Mouse (Mus musculus): ENCODE measurements around the gene Gm10128. TPM values are rescaled to one million over a fixed set of nuclear protein-coding genes. Genes with fewer than 3 reads are reported as not detected.
"Not testable (repeated sequence)": the region's sequence is repeated elsewhere in the genome, so short reads cannot be mapped to it uniquely, and the experiment has no call there.

The Gm10128 gene
- total RNA-seq (2021) (not detected), polyA plus RNA-seq (2012; rRNA removed) (not detected in 2 replicates)
- long read RNA-seq, result 0 reads

- H3K4me3 ChIP-seq; H3K36me3 ChIP-seq (ENCODE audit: control insufficient read depth, insufficient read depth, low read length): not testable (repeated sequence)
- no CpG with 5 or more reads among the region's 2 CpGs for WGBS
These were observed at the start of gene Gm10128 for GRCm38 (mm10) chr14:7643872-7644271. Gm10128 (minus strand) TSS chr14:7643972.

GRCm38 (mm10) chr14:7681170-7681569 is 37.4 kb upstream of the Gm10128 start:
- intact Hi-C loops (cut with DNase I); H3K79me2 ChIP-seq (replicated peaks; ENCODE audit: control insufficient read depth, insufficient read depth, low read length); H3K27ac ChIP-seq; DNase-seq; H3K36me3 ChIP-seq (ENCODE audit: control insufficient read depth, insufficient read depth, low read length); H3K4me1 ChIP-seq (ENCODE audit: control insufficient read depth, insufficient read depth, low read length); H3K4me3 ChIP-seq; H3K9ac ChIP-seq (ENCODE audit: low read depth, low read length); H3K27me3 ChIP-seq (ENCODE audit: control insufficient read depth, insufficient read depth, low read length): not testable (repeated sequence)
- 45% methylated on average over 5 of the region's 5 CpGs for WGBS
- TF ChIP-seq CTCF (IDR thresholded peaks at IDR 0.05), result peak; percentile 59

More at GRCm38 (mm10) chr14:7643872-7644271, at the start of gene Gm10128:
- H3K27ac ChIP-seq; H3K4me1 ChIP-seq (ENCODE audit: control insufficient read depth, insufficient read depth, low read length); DNase-seq; H3K27me3 ChIP-seq (ENCODE audit: control insufficient read depth, insufficient read depth, low read length); H3K79me2 ChIP-seq (replicated peaks; ENCODE audit: control insufficient read depth, insufficient read depth, low read length); intact Hi-C loops (cut with DNase I); H3K9ac ChIP-seq (ENCODE audit: low read depth, low read length): not testable (repeated sequence)

GRCm38 (mm10) chr14:7662491-7662890 is 18.7 kb upstream of the Gm10128 start:
- H3K9ac ChIP-seq (ENCODE audit: low read depth, low read length); H3K27ac ChIP-seq; H3K4me1 ChIP-seq (ENCODE audit: control insufficient read depth, insufficient read depth, low read length); H3K4me3 ChIP-seq; H3K27me3 ChIP-seq (ENCODE audit: control insufficient read depth, insufficient read depth, low read length); intact Hi-C loops (cut with DNase I); H3K79me2 ChIP-seq (replicated peaks; ENCODE audit: control insufficient read depth, insufficient read depth, low read length); DNase-seq; H3K36me3 ChIP-seq (ENCODE audit: control insufficient read depth, insufficient read depth, low read length): not testable (repeated sequence)
- WGBS, result 64% methylated on average over 2 of the region's 2 CpGs

- H3K79me2 ChIP-seq (replicated peaks; ENCODE audit: control insufficient read depth, insufficient read depth, low read length); H3K27me3 ChIP-seq (ENCODE audit: control insufficient read depth, insufficient read depth, low read length); H3K4me1 ChIP-seq (ENCODE audit: control insufficient read depth, insufficient read depth, low read length); intact Hi-C loops (cut with DNase I); H3K4me3 ChIP-seq; H3K27ac ChIP-seq; H3K36me3 ChIP-seq (ENCODE audit: control insufficient read depth, insufficient read depth, low read length); H3K9ac ChIP-seq (ENCODE audit: low read depth, low read length): not testable (repeated sequence)
- peak; percentile 18 to 25 for DNase-seq
- WGBS, result 1% methylated on average over 36 of the region's 76 CpGs
These were observed 14.6 kb upstream of the Gm10128 start for GRCm38 (mm10) chr14:7658101-7659074.

- H3K36me3 ChIP-seq (ENCODE audit: control insufficient read depth, insufficient read depth, low read length); H3K9ac ChIP-seq (ENCODE audit: low read depth, low read length); H3K27me3 ChIP-seq (ENCODE audit: control insufficient read depth, insufficient read depth, low read length); H3K79me2 ChIP-seq (replicated peaks; ENCODE audit: control insufficient read depth, insufficient read depth, low read length); H3K4me3 ChIP-seq; DNase-seq; H3K4me1 ChIP-seq (ENCODE audit: control insufficient read depth, insufficient read depth, low read length); intact Hi-C loops (cut with DNase I); H3K27ac ChIP-seq: not testable (repeated sequence)
- WGBS, result 9% methylated on average over 10 of the region's 10 CpGs
- TF ChIP-seq CTCF (IDR thresholded peaks at IDR 0.05), result peak; percentile 48
These were observed 13.7 kb upstream of the Gm10128 start for GRCm38 (mm10) chr14:7657456-7657855.

GRCm38 (mm10) chr14:7595492-7595891 is 48.3 kb downstream of the Gm10128 start, which contains the start of gene Gm10338:
Gm10338 (minus strand) TSS chr14:7595592.
- H3K36me3 ChIP-seq (ENCODE audit: control insufficient read depth, insufficient read depth, low read length); H3K4me3 ChIP-seq; H3K79me2 ChIP-seq (replicated peaks; ENCODE audit: control insufficient read depth, insufficient read depth, low read length); H3K4me1 ChIP-seq (ENCODE audit: control insufficient read depth, insufficient read depth, low read length); H3K9ac ChIP-seq (ENCODE audit: low read depth, low read length); intact Hi-C loops (cut with DNase I); H3K27ac ChIP-seq; H3K27me3 ChIP-seq (ENCODE audit: control insufficient read depth, insufficient read depth, low read length); DNase-seq: not testable (repeated sequence)
- no CpG with 5 or more reads among the region's 2 CpGs for WGBS

Other genes starting within 250 kb of the Gm10128 start
- gene Gm3755, start 193.1 kb downstream of the Gm10128 start, total RNA-seq (2021), result not detected
- not detected in 2 replicates for gene Gm3755, start 193.1 kb downstream of the Gm10128 start, polyA plus RNA-seq (2012; rRNA removed)
- not detected for gene Gm3752, start 160.2 kb downstream of the Gm10128 start, total RNA-seq (2021)
- 0.18 TPM in 1 of 2 replicates, not detected in the other for gene Gm3752, start 160.2 kb downstream of the Gm10128 start, polyA plus RNA-seq (2012; rRNA removed)
- 1 to 10 TPM in 1 of 2 experiments, under 1 TPM in 1; 0.91 to 1.1 TPM for gene Gm3558, start 75.4 kb downstream of the Gm10128 start, total RNA-seq (2021)
- 0.23 and 0.45 TPM in 2 replicates for gene Gm3558, start 75.4 kb downstream of the Gm10128 start, polyA plus RNA-seq (2012; rRNA removed)
- gene Gm10338, start 48.4 kb downstream of the Gm10128 start, total RNA-seq (2021), result not detected
- not detected in 2 replicates for gene Gm10338, start 48.4 kb downstream of the Gm10128 start, polyA plus RNA-seq (2012; rRNA removed)
- not detected for gene Gm26661, start 147.6 kb upstream of the Gm10128 start, total RNA-seq (2021)
- gene Gm26661, start 147.6 kb upstream of the Gm10128 start, polyA plus RNA-seq (2012; rRNA removed), result not detected in 2 replicates
- gene Flnb, start 174.0 kb upstream of the Gm10128 start, total RNA-seq (2021), result 10 to 100 TPM; 17.0 to 22.7 TPM
- gene Flnb, start 174.0 kb upstream of the Gm10128 start, polyA plus RNA-seq (2012; rRNA removed), result 9.6 and 18.2 TPM in 2 replicates